Mouse (Mus musculus): ENCODE data around the gene Hdgfl2. TPM values are rescaled to one million over a fixed set of nuclear protein-coding genes. Genes with fewer than 3 reads are reported as not detected.

The Hdgfl2 gene
- 61.2 to 151 TPM (median 112 TPM) in 3 replicates for total RNA-seq (2017)

- ATAC-seq (replicated peaks; ENCODE audit: insufficient number of reproducible peaks, low FRiP score, low TSS enrichment, poor library complexity, severe bottlenecking), result peak; percentile 76
Measured at GRCm38 (mm10) chr17:56078880-56079795, at the start of gene Hdgfl2. Hdgfl2 (plus strand) TSS chr17:56079634.

GRCm38 (mm10) chr17:56030238-56030870 is 49.1 kb upstream of the Hdgfl2 start:
- no peak for ATAC-seq (replicated peaks; ENCODE audit: insufficient number of reproducible peaks, low FRiP score, low TSS enrichment, poor library complexity, severe bottlenecking)

GRCm38 (mm10) chr17:56030919-56031318 is 48.5 kb upstream of the Hdgfl2 start:
- ATAC-seq (replicated peaks; ENCODE audit: insufficient number of reproducible peaks, low FRiP score, low TSS enrichment, poor library complexity, severe bottlenecking), result no peak

GRCm38 (mm10) chr17:56031431-56031830 is 48.0 kb upstream of the Hdgfl2 start:
- no peak for ATAC-seq (replicated peaks; ENCODE audit: insufficient number of reproducible peaks, low FRiP score, low TSS enrichment, poor library complexity, severe bottlenecking)

- no peak for ATAC-seq (replicated peaks; ENCODE audit: insufficient number of reproducible peaks, low FRiP score, low TSS enrichment, poor library complexity, severe bottlenecking)
Measured at GRCm38 (mm10) chr17:56032127-56032733, 47.2 kb upstream of the Hdgfl2 start.

- ATAC-seq (replicated peaks; ENCODE audit: insufficient number of reproducible peaks, low FRiP score, low TSS enrichment, poor library complexity, severe bottlenecking), result no peak; the same call in 1 of the 2 replicates
Measured at GRCm38 (mm10) chr17:56032831-56033230, 46.6 kb upstream of the Hdgfl2 start.

- no peak for ATAC-seq (replicated peaks; ENCODE audit: insufficient number of reproducible peaks, low FRiP score, low TSS enrichment, poor library complexity, severe bottlenecking)
Measured at GRCm38 (mm10) chr17:56034040-56034725, 45.3 kb upstream of the Hdgfl2 start.

GRCm38 (mm10) chr17:56034726-56035100 is 44.7 kb upstream of the Hdgfl2 start:
- ATAC-seq (replicated peaks; ENCODE audit: insufficient number of reproducible peaks, low FRiP score, low TSS enrichment, poor library complexity, severe bottlenecking), result no peak

GRCm38 (mm10) chr17:56035216-56035615 is 44.2 kb upstream of the Hdgfl2 start:
- no peak for ATAC-seq (replicated peaks; ENCODE audit: insufficient number of reproducible peaks, low FRiP score, low TSS enrichment, poor library complexity, severe bottlenecking)

- peak; percentile 85 for ATAC-seq (replicated peaks; ENCODE audit: insufficient number of reproducible peaks, low FRiP score, low TSS enrichment, poor library complexity, severe bottlenecking)
Measured at GRCm38 (mm10) chr17:56036176-56036900, 43.1 kb upstream of the Hdgfl2 start, which contains the start of gene Sh3gl1. Sh3gl1 (minus strand) TSS chr17:56036635.

- ATAC-seq (replicated peaks; ENCODE audit: insufficient number of reproducible peaks, low FRiP score, low TSS enrichment, poor library complexity, severe bottlenecking), result no peak
Measured at GRCm38 (mm10) chr17:56036901-56037287, 42.5 kb upstream of the Hdgfl2 start.

- ATAC-seq (replicated peaks; ENCODE audit: insufficient number of reproducible peaks, low FRiP score, low TSS enrichment, poor library complexity, severe bottlenecking), result no peak
Measured at GRCm38 (mm10) chr17:56038583-56039261, 40.7 kb upstream of the Hdgfl2 start.

GRCm38 (mm10) chr17:56039345-56039744 is 40.1 kb upstream of the Hdgfl2 start:
- ATAC-seq (replicated peaks; ENCODE audit: insufficient number of reproducible peaks, low FRiP score, low TSS enrichment, poor library complexity, severe bottlenecking), result no peak

- ATAC-seq (replicated peaks; ENCODE audit: insufficient number of reproducible peaks, low FRiP score, low TSS enrichment, poor library complexity, severe bottlenecking), result peak; percentile 68
Measured at GRCm38 (mm10) chr17:56040030-56040856, 39.2 kb upstream of the Hdgfl2 start, which contains the start of gene Chaf1a. Chaf1a (plus strand) TSS chr17:56040439.

- no peak for ATAC-seq (replicated peaks; ENCODE audit: insufficient number of reproducible peaks, low FRiP score, low TSS enrichment, poor library complexity, severe bottlenecking)
Measured at GRCm38 (mm10) chr17:56040857-56041163, 38.6 kb upstream of the Hdgfl2 start.

- ATAC-seq (replicated peaks; ENCODE audit: insufficient number of reproducible peaks, low FRiP score, low TSS enrichment, poor library complexity, severe bottlenecking), result no peak
Measured at GRCm38 (mm10) chr17:56051369-56051768, 28.1 kb upstream of the Hdgfl2 start.

- no peak for ATAC-seq (replicated peaks; ENCODE audit: insufficient number of reproducible peaks, low FRiP score, low TSS enrichment, poor library complexity, severe bottlenecking)
Measured at GRCm38 (mm10) chr17:56054938-56055337, 24.5 kb upstream of the Hdgfl2 start.
